Mouse (Mus musculus): ENCODE measurements around the gene Zc2hc1c. TPM values are rescaled to one million over a fixed set of nuclear protein-coding genes. Genes with fewer than 3 reads are reported as not detected.

Gene Zc2hc1c
- total RNA-seq (2021) = under 1 TPM; 0.89 TPM

DNA sequence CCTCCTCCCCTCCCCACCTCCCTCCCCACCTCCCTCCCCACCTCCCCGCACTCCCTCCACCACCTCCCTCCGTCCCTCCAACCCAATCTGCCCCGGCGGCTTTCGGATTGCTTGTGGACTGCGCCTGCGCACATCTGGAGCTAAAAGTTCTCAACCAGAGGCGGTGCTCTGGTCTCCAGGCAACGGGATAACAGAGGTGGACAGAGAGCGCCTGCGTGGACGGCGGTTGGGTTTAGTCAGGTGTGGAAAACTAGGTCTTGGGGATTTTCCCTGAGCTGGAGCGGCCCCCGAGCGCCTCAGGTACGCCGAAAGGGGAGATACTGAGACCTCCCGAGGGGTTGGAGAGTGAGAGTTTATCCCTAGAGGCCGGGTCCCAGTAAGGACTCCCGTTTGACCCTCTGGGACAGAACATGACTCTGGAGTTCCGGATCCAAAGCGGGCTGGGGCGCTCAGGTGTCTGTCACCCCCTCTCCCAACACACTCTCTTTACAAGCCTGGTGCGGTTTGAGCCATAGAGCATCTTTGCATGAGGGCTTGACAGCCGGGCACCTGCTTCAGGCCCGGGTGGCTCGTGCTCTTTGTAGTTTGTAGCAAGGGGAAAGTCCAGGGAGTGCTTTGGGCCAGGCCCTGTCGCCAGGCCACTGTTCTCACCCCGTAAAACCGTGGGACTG is at the start of gene Zc2hc1c:
Gene Zc2hc1c, plus strand, starts transcription at position 106 of the 671 bp plus-strand sequence.
- peak; percentile 31 to 62 for DNase-seq (ENCODE audit: extremely low spot score in 1 of 2, low spot score in 1 of 2)

DNA sequence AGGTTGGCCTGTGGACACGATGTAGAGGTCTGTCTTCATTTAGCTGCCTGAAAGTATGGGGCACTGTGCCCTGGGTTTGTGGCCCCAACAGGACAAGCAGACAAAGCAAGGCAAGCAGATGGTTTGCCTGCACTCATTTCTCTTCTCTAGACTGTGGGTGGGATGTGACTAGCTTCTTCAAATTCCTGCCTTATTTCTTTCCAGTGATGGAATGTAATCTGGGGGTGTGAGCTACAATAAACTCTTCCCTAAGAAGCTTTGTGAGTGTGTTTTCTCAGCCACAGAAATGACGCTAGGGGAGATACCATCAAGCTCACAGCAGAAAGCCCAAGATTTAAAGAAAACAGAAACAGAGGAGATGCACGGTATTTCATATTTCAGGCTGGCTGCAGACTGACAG is 36.3 kb upstream of the Zc2hc1c start:
- no peak for DNase-seq (ENCODE audit: extremely low spot score in 1 of 2, low spot score in 1 of 2)

DNA sequence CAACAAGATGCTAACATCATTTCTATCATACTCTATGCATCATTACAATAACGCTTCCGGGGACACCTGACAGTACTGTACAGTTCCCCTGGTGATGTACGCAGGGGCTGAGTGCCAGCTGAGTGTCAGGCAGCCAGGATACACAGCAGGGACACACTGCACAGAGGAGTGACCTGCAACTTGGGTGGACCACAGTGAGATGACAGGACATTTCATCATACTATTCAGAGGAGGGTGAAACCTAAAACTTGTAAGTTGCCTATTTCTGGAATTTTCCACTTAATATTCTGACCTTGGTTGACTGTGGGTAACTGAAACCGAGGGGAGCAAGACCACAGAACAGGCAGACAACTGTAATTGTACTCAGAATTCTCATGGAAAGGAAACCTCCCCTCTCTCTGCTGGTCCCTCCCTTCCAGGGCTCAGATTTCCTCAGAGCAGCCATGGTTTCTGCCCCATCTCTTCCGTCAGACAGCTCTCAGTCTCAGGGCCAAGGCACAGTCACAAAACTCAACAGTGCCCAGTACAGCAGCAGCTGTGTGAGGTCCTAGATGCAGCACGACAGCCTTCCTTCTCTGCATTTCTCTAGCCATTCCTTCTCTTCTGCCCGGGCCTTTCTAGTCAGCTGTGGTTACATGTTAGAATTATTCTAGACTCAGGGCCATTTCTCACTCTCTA is 32.2 kb upstream of the Zc2hc1c start:
- no peak for DNase-seq (ENCODE audit: extremely low spot score in 1 of 2, low spot score in 1 of 2)

DNA sequence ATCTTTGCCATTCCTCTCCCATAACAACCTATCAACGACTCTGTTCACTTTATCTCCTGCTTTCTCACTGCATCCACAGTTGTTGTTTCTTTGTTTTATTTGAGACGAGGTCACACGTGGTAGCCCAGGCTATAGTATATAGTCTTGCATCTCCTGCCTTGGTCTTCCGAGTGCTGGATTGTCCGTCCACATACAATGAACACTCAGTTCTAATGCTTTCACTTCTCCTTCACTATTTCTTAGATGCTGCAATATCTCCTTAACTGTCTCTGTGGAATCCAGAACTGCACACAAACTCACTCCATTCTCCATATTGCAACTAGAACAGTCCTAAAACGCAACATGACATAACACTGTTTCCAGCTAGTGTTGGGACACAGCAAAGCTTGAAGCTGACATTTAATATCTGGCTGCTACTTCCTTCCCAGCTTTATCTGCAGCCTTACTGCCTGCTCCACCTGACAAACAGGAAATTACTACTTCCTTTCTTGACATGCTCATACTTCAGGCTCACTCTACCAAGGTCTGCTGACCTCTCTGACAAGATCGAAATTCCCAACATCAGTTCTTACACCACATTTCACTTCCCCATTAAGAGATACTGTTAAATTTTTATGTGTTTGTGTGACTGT is 31.3 kb upstream of the Zc2hc1c start:
- no peak for DNase-seq (ENCODE audit: extremely low spot score in 1 of 2, low spot score in 1 of 2)

DNA sequence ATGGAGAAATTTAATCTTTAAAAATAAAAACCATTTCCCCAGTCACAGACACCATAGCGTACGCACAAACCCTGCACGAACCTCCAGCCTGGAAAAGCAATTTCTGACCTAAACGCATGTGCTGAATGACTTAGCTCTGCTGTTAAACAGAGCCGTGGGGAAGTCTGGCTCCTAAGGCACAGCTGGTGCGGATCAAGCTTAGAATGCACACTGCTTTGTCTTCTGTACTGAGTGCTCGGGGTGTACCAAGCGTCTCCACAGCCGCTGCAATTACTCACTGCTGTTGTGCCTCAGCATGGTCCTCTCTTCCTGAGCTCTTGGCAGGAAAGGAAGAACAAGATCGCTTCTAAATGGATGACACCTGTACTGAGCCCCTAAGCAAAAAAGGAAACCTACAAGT is 25.9 kb upstream of the Zc2hc1c start:
- no peak for DNase-seq (ENCODE audit: extremely low spot score in 1 of 2, low spot score in 1 of 2)

DNA sequence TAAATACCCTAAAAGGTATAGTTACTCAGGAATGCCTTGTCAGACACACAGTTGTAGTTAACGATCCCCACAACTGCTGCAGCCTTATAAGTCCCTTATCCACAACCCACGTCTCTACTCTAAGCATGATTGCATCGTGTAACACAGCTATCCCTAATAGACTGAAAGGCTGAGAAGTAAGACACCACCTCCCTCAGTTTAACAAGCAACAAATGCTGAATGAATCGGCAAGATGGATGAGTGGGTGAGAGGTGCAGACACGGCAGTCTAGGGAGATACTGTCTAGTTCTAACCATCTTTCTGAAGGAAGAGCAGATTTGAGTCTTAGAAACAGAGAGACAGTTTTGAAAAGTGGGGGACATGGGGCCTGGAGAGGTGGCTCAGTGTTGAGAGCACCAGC is 25.2 kb upstream of the Zc2hc1c start:
- no peak for DNase-seq (ENCODE audit: extremely low spot score in 1 of 2, low spot score in 1 of 2)

DNA sequence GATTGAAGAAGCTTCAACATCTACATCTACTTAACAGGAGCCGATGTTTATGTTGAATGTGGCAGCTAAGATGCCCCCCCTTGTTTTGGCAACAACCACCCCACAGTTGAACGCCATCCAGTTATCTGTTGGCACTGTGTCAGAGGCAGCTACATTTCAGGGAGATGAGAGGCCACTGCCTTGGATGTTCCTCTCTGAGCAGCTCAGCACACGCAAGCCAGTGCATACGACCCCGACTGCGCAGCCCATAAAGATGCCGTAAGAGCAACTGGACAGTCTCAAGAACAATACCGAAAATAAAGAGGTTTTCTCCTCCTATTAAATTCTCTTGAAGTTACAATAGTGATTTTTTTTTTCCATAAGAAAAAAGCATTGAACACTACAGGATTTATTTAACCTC is 23.9 kb upstream of the Zc2hc1c start:
- DNase-seq (ENCODE audit: extremely low spot score in 1 of 2, low spot score in 1 of 2) = no peak

DNA sequence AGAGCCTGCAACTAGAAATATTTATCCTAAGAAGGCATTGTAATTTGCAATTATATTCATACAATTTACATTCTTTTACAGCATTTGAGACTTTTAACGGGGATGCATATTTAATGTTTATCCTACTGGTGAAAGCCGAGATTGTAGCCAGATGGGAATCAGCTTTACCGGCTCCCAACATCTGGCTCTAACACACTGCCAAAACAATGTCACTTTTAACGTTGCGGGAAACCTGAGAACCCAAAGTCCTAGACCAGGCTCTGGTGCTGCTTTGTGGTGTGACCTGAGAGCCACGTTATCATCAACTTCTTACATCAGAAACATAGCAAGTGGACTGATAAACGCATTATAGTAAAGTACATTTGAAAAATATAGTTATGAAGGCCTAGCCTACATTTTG is 23.5 kb upstream of the Zc2hc1c start:
- DNase-seq (ENCODE audit: extremely low spot score in 1 of 2, low spot score in 1 of 2) = no peak

DNA sequence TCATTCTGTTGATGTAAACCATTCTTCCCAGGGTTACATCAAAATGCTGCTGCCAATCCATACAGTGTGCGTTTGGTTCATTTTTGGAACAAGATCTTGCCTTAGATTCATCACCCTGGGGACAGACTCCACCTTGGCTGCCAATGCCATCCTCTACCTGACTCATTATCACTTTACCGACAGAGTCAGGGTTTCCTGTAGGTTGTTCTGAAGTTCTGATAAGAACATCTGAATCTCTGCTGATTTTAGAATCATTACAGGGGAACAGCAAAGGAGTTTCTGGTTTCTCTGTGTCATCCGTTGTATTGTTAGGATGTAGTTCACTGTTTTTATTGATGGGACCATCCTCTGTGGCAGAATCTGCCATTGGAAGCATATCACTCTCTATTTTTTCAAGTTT is 22.1 kb upstream of the Zc2hc1c start:
- DNase-seq (ENCODE audit: extremely low spot score in 1 of 2, low spot score in 1 of 2) = no peak

DNA sequence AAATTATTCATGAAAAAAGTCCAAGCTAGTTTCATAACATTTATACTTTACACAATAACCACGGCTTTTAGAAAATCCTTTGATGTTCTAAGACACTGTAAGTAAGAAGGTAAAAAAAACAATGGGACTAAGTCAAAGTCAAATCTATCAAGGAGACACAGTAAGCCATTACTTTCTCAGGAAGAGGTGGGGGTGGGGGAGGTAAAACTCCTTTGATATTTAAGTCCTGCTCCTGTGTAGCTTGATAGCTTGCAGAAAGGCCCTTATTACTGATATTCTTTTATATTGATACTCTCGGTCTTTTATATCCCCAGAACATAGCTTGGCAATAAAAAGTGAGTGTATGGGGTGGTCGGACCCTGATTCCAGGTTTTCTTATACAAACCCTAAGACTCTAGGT is 18.6 kb upstream of the Zc2hc1c start:
- DNase-seq (ENCODE audit: extremely low spot score in 1 of 2, low spot score in 1 of 2) = no peak

DNA sequence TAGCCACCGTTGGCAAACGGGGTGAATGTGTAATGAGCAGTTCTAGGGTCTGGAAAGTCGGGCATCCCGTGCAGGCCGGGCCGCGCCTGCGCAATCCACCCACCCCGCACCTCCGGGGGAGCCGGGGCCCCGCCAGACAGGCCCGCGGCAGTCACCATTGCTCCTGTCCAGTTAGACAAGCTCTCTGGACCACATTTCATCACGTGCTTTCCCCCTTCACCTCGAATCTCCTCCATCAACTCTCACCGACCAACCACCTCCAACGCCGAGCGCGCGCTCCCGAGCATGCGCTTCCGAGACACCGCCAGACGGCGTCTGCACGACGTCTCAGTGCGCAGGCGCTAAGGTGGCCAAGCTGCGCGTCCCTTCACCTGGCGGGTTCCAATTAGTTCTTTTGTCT is 18.1 kb upstream of the Zc2hc1c start, which contains the start of gene Mlh3:
Gene Mlh3, minus strand, starts transcription at position 281 of the 400 bp plus-strand sequence.
- peak; percentile 79 to 83 for DNase-seq (ENCODE audit: extremely low spot score in 1 of 2, low spot score in 1 of 2)

DNA sequence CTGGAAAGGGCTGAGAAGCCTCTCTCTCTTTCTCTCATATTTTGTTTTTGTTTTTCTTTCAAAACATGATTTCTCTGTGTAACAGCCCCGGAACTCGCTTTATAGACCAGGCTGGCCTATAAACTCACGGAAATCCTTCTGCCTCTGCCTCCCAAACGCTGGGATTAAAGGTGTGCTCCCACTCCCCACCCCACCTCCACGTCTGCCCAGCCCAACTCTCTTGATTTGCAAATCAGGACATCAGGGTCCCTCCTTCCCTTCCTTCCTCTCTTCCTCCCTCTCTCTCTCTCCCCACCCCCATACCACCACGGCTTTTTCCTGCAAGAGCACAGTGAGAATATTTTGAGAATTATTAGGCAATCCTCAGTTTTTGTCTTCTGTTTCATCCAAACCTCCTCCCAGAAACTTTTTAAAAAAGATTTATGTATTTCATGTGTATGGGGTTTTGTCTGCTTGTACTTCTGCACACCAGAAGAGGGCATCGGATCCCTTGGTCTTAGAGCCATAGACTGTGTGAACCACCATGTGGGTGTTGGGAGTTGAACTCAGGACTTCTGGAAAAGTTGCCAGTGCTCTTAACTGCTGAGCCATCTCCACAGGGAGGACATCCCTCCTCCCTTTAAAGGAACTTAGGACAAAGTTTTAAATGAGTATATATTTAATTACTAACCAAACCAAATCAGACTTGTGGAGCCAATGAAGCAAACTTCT is 17.1 kb upstream of the Zc2hc1c start:
- DNase-seq (ENCODE audit: extremely low spot score in 1 of 2, low spot score in 1 of 2) = no peak

DNA sequence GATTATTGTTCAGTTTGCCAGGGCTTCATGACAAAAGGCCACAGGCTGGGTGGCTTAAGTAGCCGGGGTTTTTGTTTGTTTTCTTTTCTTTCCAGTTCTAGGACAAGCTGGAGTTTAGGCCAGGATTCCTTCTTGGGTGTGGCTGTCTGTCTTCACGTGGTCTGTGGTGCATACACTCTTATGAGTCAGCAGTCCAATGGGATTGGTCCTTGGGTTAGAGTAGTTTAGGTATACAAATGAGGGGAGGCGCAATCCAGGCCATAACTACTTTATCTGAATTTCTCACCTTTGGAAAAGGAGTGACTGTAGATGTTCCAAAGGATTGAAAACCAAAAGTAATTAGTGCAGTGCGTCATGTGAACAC is 16.6 kb upstream of the Zc2hc1c start:
- no peak for DNase-seq (ENCODE audit: extremely low spot score in 1 of 2, low spot score in 1 of 2)

DNA sequence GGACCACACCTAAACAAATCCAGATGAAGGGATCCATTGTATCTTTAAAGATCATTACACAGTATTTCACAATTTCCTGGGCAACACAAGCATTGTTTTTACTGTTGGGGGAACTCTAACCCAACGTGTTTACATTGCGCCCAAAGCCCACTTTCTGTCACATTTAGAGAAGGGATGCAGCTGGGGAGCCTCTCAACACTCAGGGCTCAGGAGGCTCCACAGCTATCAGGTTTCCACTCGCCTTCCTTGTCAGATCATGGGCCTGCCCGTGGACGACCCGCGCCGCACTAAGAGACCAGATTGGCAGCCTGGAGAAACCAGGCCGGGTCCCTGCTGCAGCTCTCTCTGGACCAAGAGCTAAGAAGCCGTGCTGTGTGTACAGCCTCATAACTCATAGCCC is 14.9 kb upstream of the Zc2hc1c start:
- no peak for DNase-seq (ENCODE audit: extremely low spot score in 1 of 2, low spot score in 1 of 2)

DNA sequence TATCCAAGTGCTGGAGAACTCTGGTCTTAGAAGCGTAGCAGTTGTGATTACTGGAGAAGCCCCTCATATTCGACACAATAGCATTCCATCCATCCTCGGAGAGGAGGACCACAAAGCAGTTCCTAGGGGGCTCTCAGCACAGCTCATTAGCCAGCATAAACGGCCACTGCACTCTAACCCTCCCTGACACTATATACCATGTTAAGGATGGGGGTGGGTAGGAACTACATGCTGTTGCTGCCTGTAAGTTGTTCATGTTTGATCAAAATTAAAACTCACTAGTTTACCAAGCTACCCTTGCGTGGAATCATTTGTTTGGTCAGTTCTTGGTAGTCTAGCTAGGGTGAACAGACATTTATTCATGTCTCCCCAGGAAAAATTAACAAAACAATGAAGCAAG is 12.1 kb upstream of the Zc2hc1c start:
- DNase-seq (ENCODE audit: extremely low spot score in 1 of 2, low spot score in 1 of 2) = no peak

DNA sequence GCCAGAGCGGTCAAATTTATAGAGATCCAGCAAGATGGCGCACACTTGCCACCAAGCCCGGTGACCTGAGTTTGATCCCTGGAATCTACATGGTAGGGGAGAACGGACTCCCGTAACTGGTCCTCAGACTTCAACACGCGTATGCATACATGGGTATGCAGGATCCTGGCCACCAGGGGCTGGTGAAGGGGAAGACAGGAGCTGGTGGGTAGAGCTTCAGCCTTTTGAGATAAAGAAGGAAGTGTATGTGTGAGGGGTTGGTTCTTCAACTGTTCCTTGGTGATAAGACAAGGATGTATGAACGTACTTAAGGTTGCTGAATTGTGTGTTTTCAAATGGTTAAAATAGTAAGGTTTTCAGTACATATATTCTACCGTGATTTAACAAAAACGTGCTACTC is 9.5 kb upstream of the Zc2hc1c start:
- no peak for DNase-seq (ENCODE audit: extremely low spot score in 1 of 2, low spot score in 1 of 2)

DNA sequence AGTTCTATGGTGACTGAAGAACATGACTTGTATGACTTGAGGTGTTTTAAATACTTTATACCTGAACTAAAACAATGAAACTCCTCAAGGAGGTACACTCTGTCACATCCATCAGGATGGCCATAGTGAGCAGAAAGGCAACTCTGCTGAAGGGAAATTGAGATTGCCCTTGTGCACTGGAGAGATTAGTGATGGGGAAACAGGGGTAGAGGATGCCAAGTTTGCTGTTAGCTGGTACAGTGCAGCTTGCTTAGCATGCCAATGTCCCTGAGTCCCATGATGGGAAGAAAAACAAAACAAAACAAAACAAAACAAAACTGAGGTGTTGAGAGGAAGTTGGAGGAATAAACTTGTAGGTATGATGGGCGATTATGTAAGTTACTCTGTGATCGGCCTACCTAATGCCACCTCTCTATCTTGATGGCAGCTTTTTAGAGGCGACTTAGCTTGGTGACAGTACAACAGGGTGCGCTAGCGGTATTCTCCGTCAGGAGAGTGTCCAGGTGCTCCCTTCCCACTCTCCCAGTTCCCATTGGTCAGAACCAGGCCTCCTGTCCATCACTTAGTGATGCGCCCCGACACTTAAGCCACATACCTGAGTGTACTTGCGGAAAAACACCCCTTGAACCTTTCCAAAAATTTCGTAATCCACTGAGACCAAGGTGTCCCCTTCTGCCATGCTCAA is 8.9 kb upstream of the Zc2hc1c start:
- DNase-seq (ENCODE audit: extremely low spot score in 1 of 2, low spot score in 1 of 2) = no peak

DNA sequence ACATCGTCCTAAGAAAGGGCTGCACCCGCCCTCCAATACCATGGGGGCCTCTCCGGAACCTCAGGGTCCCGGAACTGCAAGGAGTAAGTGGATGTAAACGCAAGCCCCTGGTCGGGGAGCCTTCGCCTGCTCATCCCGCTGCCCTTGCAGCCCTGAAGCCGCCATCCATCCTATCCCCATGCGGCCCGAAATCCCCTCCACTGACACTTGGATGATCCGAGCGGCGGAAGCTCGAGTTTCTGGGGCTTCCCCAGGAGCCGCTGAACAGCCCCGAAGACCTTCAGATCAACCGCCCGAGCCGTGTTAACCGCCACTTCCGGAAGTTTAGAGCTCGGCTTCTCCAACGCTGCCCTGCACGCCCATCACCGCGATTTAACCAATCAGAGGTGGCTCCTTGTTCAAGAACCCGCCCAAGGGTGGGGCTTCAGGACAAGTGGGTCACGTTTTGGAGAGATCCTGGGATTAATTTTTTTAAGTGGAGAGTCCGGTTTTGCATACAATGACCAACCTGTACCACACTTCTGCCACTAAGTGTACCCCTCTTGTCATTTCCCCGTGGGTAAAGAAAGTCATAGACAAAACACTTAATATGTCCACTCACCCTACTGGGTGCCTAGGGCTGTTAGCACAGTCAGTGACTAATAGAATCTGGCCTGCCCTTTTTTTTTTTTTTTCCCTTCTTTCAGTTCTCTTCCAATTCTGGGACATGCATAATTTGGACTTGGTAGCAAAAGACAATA is 8.1 kb upstream of the Zc2hc1c start:
- DNase-seq (ENCODE audit: extremely low spot score in 1 of 2, low spot score in 1 of 2) = peak; percentile 85 to 92

DNA sequence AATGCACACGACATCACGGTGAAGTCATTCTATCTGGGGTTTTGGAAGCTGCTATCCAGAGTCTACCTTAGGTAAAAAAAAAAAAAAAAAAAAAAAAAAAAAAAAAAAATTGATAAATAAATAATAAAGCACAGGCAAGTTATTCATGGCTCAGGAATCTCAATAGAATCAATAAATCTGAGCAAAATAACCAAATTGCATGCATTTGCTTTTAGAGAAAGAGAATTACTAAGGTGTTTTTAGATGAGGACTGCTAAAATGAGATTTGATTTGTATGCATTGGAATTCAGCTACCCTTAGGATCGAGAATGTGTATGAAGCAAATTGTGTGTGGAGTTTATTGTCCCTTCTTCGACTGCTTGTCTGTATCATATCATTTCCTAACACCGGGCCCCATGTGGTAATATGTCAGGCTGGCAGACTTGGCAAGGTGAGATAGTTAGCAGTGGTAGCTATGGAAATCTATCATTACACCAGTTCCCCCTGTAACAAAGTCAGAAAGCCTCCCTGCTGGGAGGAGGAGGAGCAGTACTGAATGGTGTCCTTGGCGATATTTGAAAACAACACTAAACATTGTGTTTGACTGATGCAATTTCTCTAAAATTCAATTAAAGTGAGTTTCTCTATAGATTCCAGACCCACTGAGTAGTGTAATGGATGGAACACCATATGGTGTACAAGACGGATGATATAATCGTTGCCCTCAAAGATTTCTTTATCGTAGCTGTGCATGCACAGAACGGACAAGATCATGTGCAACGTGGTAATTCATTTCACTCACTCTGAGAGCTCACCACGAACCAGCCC is 7.3 kb upstream of the Zc2hc1c start:
- no peak for DNase-seq (ENCODE audit: extremely low spot score in 1 of 2, low spot score in 1 of 2)

Data from layer of hippocampus, postnatal 25 days (tissue).